Mouse (Mus musculus) G1E (cell line): ENCODE measurements around the gene Kctd6. TPM values are rescaled to one million over a fixed set of nuclear protein-coding genes. Genes with fewer than 3 reads are reported as not detected.

Source experiments
- ATAC-seq: 2 replicates; pipeline ENCODE4 v1.8.0; 2016; ENCODE audit warnings: mild to moderate bottlenecking; ENCODE audit not compliant: insufficient number of reproducible peaks, poor library complexity, low FRiP score, severe bottlenecking; ENCODE audit errors: extremely low read depth
- DNase-seq: peaks from one replicate; pipeline ENCODE4 v3.0.0; 2012; ENCODE audit warnings: low spot score
- H3K27me3 ChIP-seq: 2 replicates; pipeline ENCODE4 v1.6.1; 2012; ENCODE audit warnings: mild to moderate bottlenecking, low read length, inconsistent platforms; ENCODE audit not compliant: insufficient read depth
- H3K36me3 ChIP-seq: replicated peaks from 2 replicates; pipeline ENCODE3; 2012; ENCODE audit warnings: mild to moderate bottlenecking, inconsistent platforms
- H3K4me1 ChIP-seq: 2 replicates; pipeline ENCODE4 v1.6.1; 2012; ENCODE audit warnings: low read depth, low read length, inconsistent platforms, mixed read lengths; ENCODE audit not compliant: insufficient read depth
- H3K4me3 ChIP-seq: 2 replicates; pipeline ENCODE4 v1.5.1; 2012; ENCODE audit warnings: low read depth, mild to moderate bottlenecking, inconsistent platforms, low read length, moderate library complexity, mixed read lengths
- H3K9me3 ChIP-seq: replicated peaks from 2 replicates; pipeline ENCODE4 v1.6.1; 2012; ENCODE audit warnings: inconsistent platforms
- CTCF ChIP-seq: IDR thresholded peaks from 2 replicates; pipeline ENCODE4 v1.5.1; 2012; ENCODE audit warnings: low read depth, low read length, inconsistent platforms, mixed read lengths
- GATA1 ChIP-seq: IDR thresholded peaks from 2 replicates; pipeline ENCODE4 v1.6.1; 2012; ENCODE audit warnings: borderline replicate concordance, low read length, inconsistent platforms, mixed read lengths
- GATA2 ChIP-seq: IDR thresholded peaks from 2 replicates; pipeline ENCODE4 v1.6.1; 2012; ENCODE audit warnings: low read depth, low read length, inconsistent platforms, borderline replicate concordance
- POLR2AphosphoS5 ChIP-seq: IDR thresholded peaks from 2 replicates; pipeline ENCODE4 v1.6.1; 2012; ENCODE audit warnings: low read depth, low read length, inconsistent platforms; ENCODE audit not compliant: insufficient replicate concordance
- TAL1 ChIP-seq: conservative IDR thresholded peaks from 2 replicates; pipeline ENCODE4 v1.6.1; 2012; ENCODE audit warnings: low read depth, low read length, inconsistent platforms, mixed read lengths
- polyA plus RNA-seq: library from polyadenylated mRNA; stranded (reverse); fragments of >175 nt; gene quantifications from 2 replicates; pipeline ENCODE4 v1.2.3, GENCODE M21; 2012
- total RNA-seq, 2 experiments: library from RNA; stranded (forward) in 1 of 2; stranded (reverse) in 1 of 2; fragments of 200-1000 nt in 1 of 2; fragments of >200 nt in 1 of 2; fragmentation: Nextera tagmentation in 1 of 2; gene quantifications; 2 replicates each; pipeline ENCODE4 v1.2.3; 2014 to 2017

The Kctd6 gene
- total and polyA plus RNA-seq, 3 experiments: 0.70 to 9.9 (median 3.1) TPM

- DNase-seq (no peak), ATAC-seq (no peak)
- Histone ChIP-seq H3K4me1 (peaks cover 11% of the 10 kb centered on the region), H3K36me3 (peaks cover 7% of the 10 kb centered on the region), H3K4me3 (no peak overlapping the region), H3K9me3 (no peaks in the 10 kb centered on the region), H3K27me3 (no peaks in the 10 kb centered on the region)
- TF ChIP-seq GATA2: no peak
- no peak for TF ChIP-seq TAL1
- no peak for TF ChIP-seq CTCF
- TF ChIP-seq GATA1: no peak
These were observed 4.9 kb downstream of the Kctd6 start for GRCm38 (mm10) chr14:8218730-8219380.

DNA sequence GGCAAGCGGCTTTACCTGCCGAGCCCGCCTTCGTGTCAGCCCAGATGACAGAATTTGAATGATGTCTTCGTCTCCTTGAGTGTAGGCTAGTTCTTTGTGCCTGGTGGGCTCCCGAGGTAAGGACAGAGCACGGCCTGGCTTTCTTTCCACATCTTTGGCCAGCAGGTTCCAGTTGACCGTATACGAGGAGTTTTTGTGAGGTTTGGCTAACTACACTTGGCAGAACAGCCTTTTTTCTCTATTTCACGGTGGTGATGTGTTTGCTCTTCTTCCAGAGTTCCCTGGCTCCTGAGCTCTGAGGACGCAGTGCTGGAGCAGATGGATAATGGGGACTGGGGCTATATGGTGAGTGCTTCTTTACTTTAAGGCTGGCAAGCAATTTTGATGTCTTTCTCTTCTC lies 5.9 kb downstream of the Kctd6 start:
- Histone ChIP-seq H3K27me3 (no peaks in the 10 kb centered on the region), H3K36me3 (peaks cover 7% of the 10 kb centered on the region), H3K4me3 (no peak overlapping the region), H3K4me1 (peaks cover 6% of the 10 kb centered on the region), H3K9me3 (no peaks in the 10 kb centered on the region)
- TF ChIP-seq TAL1 (no peak), CTCF (no peak), GATA2 (no peak), GATA1 (no peak), POLR2AphosphoS5 (no peak)
- no peak for DNase-seq
- no peak for ATAC-seq

GRCm38 (mm10) chr14:8220306-8220705 lies 6.4 kb downstream of the Kctd6 start:
- no peaks in the 10 kb centered on the region for H3K27me3 ChIP-seq
- no peak; the same call in 1 of the 2 replicates for ATAC-seq

GRCm38 (mm10) chr14:8220912-8221311 lies 7.0 kb downstream of the Kctd6 start:
- ATAC-seq (no peak), DNase-seq (no peak)
- Histone ChIP-seq H3K4me3 (no peak overlapping the region), H3K27me3 (no peaks in the 10 kb centered on the region), H3K4me1 (no peaks in the 10 kb centered on the region), H3K36me3 (peaks cover 7% of the 10 kb centered on the region), H3K9me3 (no peaks in the 10 kb centered on the region)
- TF ChIP-seq GATA1 (no peak), CTCF (no peak), GATA2 (no peak)

More at GRCm38 (mm10) chr14:8220306-8220705, 6.4 kb downstream of the Kctd6 start:
- H3K4me1 ChIP-seq: peaks cover 3% of the 10 kb centered on the region
- H3K36me3 ChIP-seq: peaks cover 7% of the 10 kb centered on the region
- no peak for TF ChIP-seq GATA2
- TF ChIP-seq CTCF: peak; percentile 63
- no peak for TF ChIP-seq GATA1
- TF ChIP-seq POLR2AphosphoS5: no peak
- peak; percentile 7 for DNase-seq
- no peak overlapping the region for H3K4me3 ChIP-seq
- H3K9me3 ChIP-seq: no peaks in the 10 kb centered on the region

GRCm38 (mm10) chr14:8222561-8222960 lies 8.6 kb downstream of the Kctd6 start:
- Histone ChIP-seq H3K4me1 (no peaks in the 10 kb centered on the region), H3K27me3 (no peaks in the 10 kb centered on the region), H3K9me3 (no peaks in the 10 kb centered on the region), H3K36me3 (peaks cover 7% of the 10 kb centered on the region), H3K4me3 (no peak overlapping the region)
- TF ChIP-seq GATA1 (no peak), POLR2AphosphoS5 (no peak), CTCF (no peak), TAL1 (no peak), GATA2 (no peak)
- no peak for ATAC-seq
- no peak for DNase-seq

DNA sequence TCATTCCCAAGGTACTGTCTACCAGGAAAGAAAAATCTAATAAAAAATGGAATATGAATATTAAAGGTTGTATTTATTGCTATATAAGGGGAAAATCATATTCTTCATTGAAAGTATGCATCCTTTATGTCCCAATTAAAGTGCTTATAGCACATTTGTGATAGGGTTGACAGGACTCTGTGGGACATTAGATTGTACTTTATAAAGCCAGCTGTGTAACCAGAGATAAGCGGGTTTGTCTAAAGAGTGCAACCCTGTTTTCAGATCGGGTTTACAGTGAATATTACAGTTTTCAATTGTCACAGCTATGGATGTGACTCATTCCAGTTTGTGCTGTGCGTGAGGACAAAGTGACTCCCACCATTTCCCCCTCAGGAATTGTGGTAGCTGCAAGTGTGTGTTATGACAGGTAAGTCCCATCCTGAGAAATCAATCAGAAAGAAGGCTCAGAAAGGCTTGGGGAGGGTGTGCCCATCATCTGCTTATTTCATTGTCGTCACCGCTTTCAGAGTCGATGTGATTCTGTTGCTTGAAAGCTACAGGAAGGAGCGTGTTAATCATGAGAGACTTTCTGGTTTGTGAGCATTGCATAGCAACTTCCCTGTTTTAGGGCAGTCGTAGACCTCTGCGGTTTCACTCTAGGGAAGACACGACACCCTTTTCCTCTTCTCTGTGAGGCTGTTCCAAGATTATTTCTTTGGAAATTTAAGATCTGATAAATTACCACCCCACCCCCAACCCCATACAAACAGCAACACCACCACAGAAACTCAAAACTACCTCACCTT lies 9.8 kb downstream of the Kctd6 start:
- Histone ChIP-seq H3K27me3 (no peaks in the 10 kb centered on the region), H3K9me3 (no peaks in the 10 kb centered on the region), H3K4me3 (no peak overlapping the region), H3K36me3 (peaks cover 7% of the 10 kb centered on the region), H3K4me1 (no peaks in the 10 kb centered on the region)
- TF ChIP-seq TAL1 (no peak), GATA1 (no peak), CTCF (no peak), POLR2AphosphoS5 (no peak), GATA2 (no peak)
- peak; percentile 49 for ATAC-seq
- no peak for DNase-seq
